Mouse (Mus musculus) limb, embryonic 11.5 days (tissue): ENCODE results near the gene Sept3. TPM values are rescaled to one million over a fixed set of nuclear protein-coding genes. Genes with fewer than 3 reads are reported as not detected.
A peak's percentile ranks its signal among the peaks of the same experiment; 100 is the strongest.

Source experiments
- ATAC-seq: fragments of 200-750 bp; cut with Nextera tagmentation; 2 replicates; pipeline ENCODE4 v1.8.0; 2017; ENCODE audit warnings: low read depth; ENCODE audit not compliant: insufficient number of reproducible peaks, low FRiP score, low TSS enrichment
- DNase-seq: peaks from one replicate; pipeline ENCODE4 v3.0.0-alpha.2; 2015; ENCODE audit warnings: low spot score
- H3K27ac ChIP-seq: fragments of 300-500 bp; sonication (generic); replicated peaks from 2 replicates; pipeline ENCODE4 v1.5.1; 2014; ENCODE audit warnings: low read depth, mild to moderate bottlenecking, low read length
- H3K27me3 ChIP-seq: fragments of 300-500 bp; sonication (generic); 2 replicates; pipeline ENCODE4 v1.6.1; 2014; ENCODE audit warnings: mild to moderate bottlenecking, low read length, mixed read lengths; ENCODE audit not compliant: control insufficient read depth, insufficient read depth
- H3K36me3 ChIP-seq: fragments of 300-500 bp; sonication (generic); 2 replicates; pipeline ENCODE4 v1.6.1; 2014; ENCODE audit warnings: mild to moderate bottlenecking, low read length, moderate library complexity, mixed read lengths; ENCODE audit not compliant: control insufficient read depth, insufficient read depth
- H3K4me1 ChIP-seq: fragments of 300-500 bp; sonication (generic); 2 replicates; pipeline ENCODE4 v1.6.1; 2014; ENCODE audit warnings: low read length, mixed read lengths; ENCODE audit not compliant: control insufficient read depth, insufficient read depth
- H3K4me2 ChIP-seq: fragments of 300-500 bp; sonication (generic); 2 replicates; pipeline ENCODE4 v1.6.1; 2014; ENCODE audit warnings: low read depth, mild to moderate bottlenecking, moderate library complexity; ENCODE audit not compliant: severe bottlenecking
- H3K4me3 ChIP-seq: fragments of 300-500 bp; sonication (generic); 2 replicates; pipeline ENCODE4 v1.5.1; 2014; ENCODE audit warnings: low read depth, low read length
- H3K9ac ChIP-seq: fragments of 300-500 bp; sonication (generic); 2 replicates; pipeline ENCODE4 v1.6.1; 2014; ENCODE audit warnings: mild to moderate bottlenecking, low read length
- H3K9me3 ChIP-seq: fragments of 300-500 bp; sonication (generic); 2 replicates; pipeline ENCODE4 v1.6.1; 2016; ENCODE audit warnings: low read length; ENCODE audit not compliant: control insufficient read depth
- WGBS: fragments of 180-500 bp; shearing (Covaris S2); extraction: QIAGEN DNeasy Blood & Tissue Kit; methylation state at CpG from one replicate; pipeline ENCODE4 v1.1.7; 2014; 5-methylcytosine and 5-hydroxymethylcytosine counted together
- polyA plus RNA-seq: library from polyadenylated mRNA; unstranded; fragments of >200 nt; fragmentation: Nextera tagmentation; extraction: Ambion mirVana; gene quantifications from 2 replicates; pipeline ENCODE4 v1.2.1, GENCODE M21; 2014

Sept3 gene
- polyA plus RNA-seq: 37.6 and 47.4 TPM in 2 replicates

DNA sequence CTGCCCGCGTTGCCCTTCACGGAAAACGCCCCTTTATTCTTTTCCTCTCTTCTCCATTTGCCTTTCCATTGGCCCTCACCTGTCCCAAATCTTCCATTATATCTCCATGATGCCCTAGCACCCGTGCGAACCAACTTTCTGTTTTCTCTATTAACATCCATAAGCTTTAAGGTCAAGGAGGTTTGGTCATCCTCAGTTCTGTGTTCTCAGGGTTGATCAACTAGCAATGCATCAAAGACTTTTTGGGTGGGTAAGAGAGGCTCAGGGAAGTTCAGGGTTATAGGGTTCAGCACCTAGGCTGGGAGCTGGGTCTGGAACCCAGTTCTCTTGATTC is at the start of gene Sept3:
Gene Sept3, plus strand, starts transcription at position 301 of the 334 bp plus-strand sequence.
- Histone ChIP-seq H3K4me1 (0 out of 2 replicates have a peak, but pooled peaks cover 3% of the 10 kb centered on the region), H3K36me3 (no peaks in the 10 kb centered on the region), H3K27ac (no peak within 1 kb of the TSS), H3K4me3 (peak within 1 kb of the TSS; percentile 73), H3K9me3 (no peaks in the 10 kb centered on the region), H3K27me3 (peaks cover 20% of the 10 kb centered on the region), H3K4me2 (peak within 1 kb of the TSS; percentile 95), H3K9ac (peak within 1 kb of the TSS; percentile 73)
- 29% methylated on average over 6 of the region's 6 CpGs for WGBS
- DNase-seq: no peak
- no peak for ATAC-seq

DNA sequence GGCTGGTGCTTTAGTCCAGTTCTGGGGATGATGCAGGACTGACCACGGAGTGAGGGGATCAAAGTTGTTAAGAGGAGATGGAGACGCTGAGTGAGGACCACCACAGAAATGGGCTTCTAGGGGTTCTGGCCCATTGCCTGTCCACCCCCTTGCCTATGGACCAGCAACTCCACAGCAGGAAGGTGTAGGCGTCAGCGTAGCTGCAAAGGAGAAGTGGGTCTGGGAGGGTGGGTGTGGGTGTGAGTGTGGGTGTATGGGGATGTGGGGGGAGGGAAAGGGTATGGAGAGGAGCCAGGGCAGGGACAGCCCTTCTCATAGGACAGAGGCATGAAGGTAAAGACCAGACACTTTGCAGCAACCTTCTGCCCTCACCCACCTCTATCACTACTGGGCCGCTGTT is 48.9 kb upstream of the Sept3 start:
- ATAC-seq (no peak), DNase-seq (no peak)
- Histone ChIP-seq H3K9ac (no peak overlapping the region), H3K4me2 (no peak overlapping the region), H3K36me3 (no peaks in the 10 kb centered on the region), H3K27ac (no peak overlapping the region), H3K27me3 (peaks cover 23% of the 10 kb centered on the region), H3K9me3 (no peaks in the 10 kb centered on the region), H3K4me3 (no peak overlapping the region), H3K4me1 (no peaks in the 10 kb centered on the region; the same call in 1 of the 2 replicates)
- 92% methylated on average over 5 of the region's 5 CpGs for WGBS

DNA sequence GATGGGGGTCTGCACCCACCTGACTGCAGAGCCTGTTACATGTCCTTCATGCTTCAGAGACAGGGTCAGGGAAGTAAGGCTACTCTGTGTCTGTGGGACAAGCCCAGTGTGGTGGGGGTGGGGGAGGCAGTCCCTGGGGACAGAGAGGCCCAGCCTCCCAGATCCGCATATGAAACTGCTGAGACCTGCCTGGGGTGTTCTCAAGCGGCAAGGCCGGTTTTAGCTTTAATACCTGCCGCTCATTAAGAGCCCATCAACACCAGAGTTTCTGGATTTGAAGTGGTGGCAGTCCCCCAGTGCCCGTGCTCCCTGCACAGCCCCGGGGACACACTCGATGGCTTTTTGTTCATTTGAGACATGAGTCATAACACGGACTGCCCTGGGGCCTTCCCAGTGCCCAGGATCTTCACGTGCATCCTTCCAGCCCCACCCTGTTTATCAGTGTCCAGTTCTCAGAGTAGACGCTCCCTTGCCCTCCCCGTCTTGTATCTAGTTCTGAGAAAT is 45.1 kb upstream of the Sept3 start:
- Histone ChIP-seq H3K27ac (no peak overlapping the region), H3K27me3 (peaks cover 8% of the 10 kb centered on the region), H3K9me3 (no peaks in the 10 kb centered on the region), H3K36me3 (no peaks in the 10 kb centered on the region), H3K4me2 (no peak overlapping the region), H3K4me3 (no peak overlapping the region), H3K9ac (0 out of 2 replicates have a peak overlapping the region, but pooled peaks have one; percentile 27), H3K4me1 (no peaks in the 10 kb centered on the region)
- WGBS: 39% methylated on average over 11 of the region's 11 CpGs
- ATAC-seq: no peak
- DNase-seq: no peak

DNA sequence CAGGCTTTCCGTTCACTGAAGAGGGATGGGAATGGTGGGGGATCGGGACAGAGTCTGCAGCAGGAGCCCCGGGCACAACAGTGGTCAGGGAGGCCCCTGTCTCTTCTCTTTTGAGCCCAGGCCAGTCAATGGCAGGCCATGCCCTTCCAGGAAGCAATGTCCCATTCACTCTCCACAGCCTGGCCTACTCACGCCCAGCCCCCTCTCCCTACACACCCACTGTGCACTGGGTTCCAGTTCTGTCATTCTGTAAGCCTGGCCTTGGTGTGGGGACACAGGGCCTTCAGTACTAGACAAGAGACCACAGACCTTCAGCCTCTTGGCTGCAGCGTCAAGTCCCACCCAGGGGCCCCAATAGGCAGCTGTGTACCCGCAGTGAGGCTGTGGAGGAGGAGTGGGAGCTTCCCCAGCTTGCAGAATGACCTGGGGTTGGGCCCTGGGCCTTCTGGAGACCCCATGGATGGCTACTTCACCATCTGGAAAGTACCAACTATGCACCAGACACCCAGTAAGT is 44.5 kb upstream of the Sept3 start:
- Histone ChIP-seq H3K4me2 (no peak overlapping the region), H3K9me3 (no peaks in the 10 kb centered on the region), H3K4me1 (no peaks in the 10 kb centered on the region), H3K4me3 (no peak overlapping the region), H3K27ac (no peak overlapping the region), H3K36me3 (no peaks in the 10 kb centered on the region), H3K27me3 (peaks cover 3% of the 10 kb centered on the region), H3K9ac (no peak overlapping the region)
- DNase-seq (no peak), ATAC-seq (no peak)
- WGBS: 76% methylated on average over 6 of the region's 6 CpGs

DNA sequence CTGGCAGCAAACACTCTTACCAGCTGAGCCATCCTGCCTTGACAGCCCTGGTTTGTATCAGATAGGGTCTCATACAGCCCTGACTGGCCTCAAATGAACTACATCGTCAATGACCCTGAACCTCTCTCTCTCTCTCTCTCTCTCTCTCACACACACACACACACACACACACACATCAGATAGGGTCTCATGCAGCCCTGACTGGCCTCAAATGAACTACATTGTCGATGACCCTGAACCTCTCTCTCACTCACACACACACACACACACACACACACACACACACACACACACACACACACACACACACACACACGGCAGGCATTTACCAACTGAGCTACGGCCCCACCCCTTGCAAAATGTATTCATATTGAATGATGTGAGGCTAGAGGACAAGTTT is 43.6 kb upstream of the Sept3 start:
- WGBS: 96% methylated on average over 4 of the region's 4 CpGs
- no peak overlapping the region for H3K27ac ChIP-seq

DNA sequence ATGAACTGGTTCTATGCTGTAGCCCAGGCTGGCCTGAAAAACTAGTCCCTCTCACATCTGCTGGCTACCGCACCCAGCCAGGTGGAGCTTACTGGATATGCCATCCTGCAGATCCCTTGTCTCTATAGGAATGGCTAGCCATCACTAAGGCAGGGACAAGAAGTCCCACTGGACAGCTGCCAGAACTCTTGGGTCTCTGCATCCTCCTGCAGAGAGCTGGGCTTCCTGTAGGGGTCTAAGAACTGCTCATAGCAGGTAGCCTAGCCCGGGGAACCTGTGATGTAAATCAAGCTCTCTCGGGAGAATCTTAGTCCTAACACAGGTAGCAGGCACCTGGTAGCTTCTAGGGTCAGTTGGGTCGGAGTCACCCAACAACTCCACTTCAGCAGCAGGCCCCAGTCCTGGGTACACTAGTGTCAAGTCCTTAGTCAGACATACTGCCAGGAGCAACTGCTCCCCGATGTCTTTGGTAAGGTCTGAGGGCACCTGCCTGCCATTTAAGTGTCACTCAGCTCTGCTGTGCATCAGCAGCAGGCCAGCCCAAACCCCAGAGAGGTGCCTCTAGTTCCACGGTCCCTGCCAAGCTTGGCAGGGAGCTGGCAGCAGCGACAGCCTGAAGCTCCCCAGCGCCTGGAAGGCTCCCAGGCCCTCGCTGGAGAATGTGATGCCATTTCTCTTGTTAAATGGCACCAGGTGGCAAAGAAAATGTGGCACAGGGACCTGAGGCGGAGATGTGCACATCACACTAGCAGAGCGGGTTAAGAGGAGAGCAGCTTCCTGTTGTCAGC is 42.9 kb upstream of the Sept3 start:
- 70% methylated on average over 11 of the region's 11 CpGs for WGBS
- no peak overlapping the region for H3K27ac ChIP-seq

More for the DNA sequence above, 43.6 kb upstream of the Sept3 start:
- DNase-seq (no peak), ATAC-seq (no peak)
- no peak overlapping the region for H3K4me3 ChIP-seq
- H3K9me3 ChIP-seq: no peaks in the 10 kb centered on the region
- H3K4me2 ChIP-seq: no peak overlapping the region
- H3K4me1 ChIP-seq: no peaks in the 10 kb centered on the region
- no peaks in the 10 kb centered on the region for H3K36me3 ChIP-seq
- no peaks in the 10 kb centered on the region for H3K27me3 ChIP-seq
- H3K9ac ChIP-seq: no peak overlapping the region

DNA sequence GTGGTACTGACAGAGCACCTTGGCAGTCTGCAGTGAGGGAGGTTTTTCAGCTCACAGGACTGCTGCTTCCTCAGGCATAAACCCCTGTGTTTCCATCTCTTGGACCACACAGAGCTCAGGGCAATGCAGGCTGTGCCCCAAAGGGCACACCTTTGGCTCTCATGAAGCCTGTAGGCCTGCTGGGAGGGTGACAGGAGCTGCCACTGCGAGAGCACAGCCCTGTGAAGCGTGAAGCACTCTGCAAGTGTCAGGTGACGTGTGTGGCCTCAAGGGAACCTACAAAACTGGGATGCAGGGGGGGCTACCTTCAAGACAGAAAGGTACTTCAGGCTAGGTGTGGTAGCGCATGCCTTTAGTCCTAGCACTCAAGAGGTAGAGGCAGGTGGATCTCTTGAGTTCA is 42.0 kb upstream of the Sept3 start:
- Histone ChIP-seq H3K4me1 (no peaks in the 10 kb centered on the region), H3K27ac (no peak overlapping the region), H3K9me3 (no peaks in the 10 kb centered on the region), H3K4me2 (no peak overlapping the region), H3K27me3 (no peaks in the 10 kb centered on the region), H3K9ac (no peak overlapping the region), H3K36me3 (no peaks in the 10 kb centered on the region), H3K4me3 (no peak overlapping the region)
- DNase-seq: no peak
- 66% methylated on average over 4 of the region's 4 CpGs for WGBS
- ATAC-seq: no peak

More for the DNA sequence above, 42.9 kb upstream of the Sept3 start:
- Histone ChIP-seq H3K36me3 (no peaks in the 10 kb centered on the region), H3K9me3 (no peaks in the 10 kb centered on the region), H3K4me2 (no peak overlapping the region), H3K4me1 (no peaks in the 10 kb centered on the region), H3K27me3 (no peaks in the 10 kb centered on the region), H3K9ac (no peak overlapping the region), H3K4me3 (no peak overlapping the region)
- ATAC-seq (no peak), DNase-seq (no peak)

DNA sequence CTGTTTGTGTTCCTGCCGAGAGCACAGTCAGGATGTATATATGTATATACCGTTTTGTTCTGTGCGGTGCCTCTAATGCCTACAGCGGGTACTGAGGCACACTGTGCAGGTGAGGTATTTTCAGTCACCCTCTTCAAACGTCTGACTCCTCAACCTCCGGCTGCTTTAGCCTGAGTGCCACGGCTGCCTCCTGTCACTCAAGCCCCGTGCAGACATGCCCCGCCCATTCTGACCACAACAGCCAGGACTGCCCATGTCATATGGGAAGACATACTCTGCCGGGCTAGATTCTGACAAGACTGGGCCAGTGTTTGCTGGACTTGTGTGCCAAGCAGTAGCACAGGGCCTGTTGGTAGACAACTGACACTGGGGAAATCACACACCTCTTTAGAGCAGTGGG is 39.0 kb upstream of the Sept3 start:
- DNase-seq (no peak), ATAC-seq (no peak)
- H3K4me3 ChIP-seq: no peak overlapping the region
- no peaks in the 10 kb centered on the region for H3K4me1 ChIP-seq
- no peaks in the 10 kb centered on the region for H3K36me3 ChIP-seq
- no peak overlapping the region for H3K4me2 ChIP-seq
- WGBS: 79% methylated on average over 10 of the region's 10 CpGs
- no peaks in the 10 kb centered on the region for H3K9me3 ChIP-seq
- no peak overlapping the region for H3K9ac ChIP-seq
- H3K27ac ChIP-seq: no peak overlapping the region
- H3K27me3 ChIP-seq: no peaks in the 10 kb centered on the region
